Mouse (Mus musculus) right cerebral cortex, postnatal 10 days (tissue): ENCODE measurements around the gene Gm9747.

Experiments
- DNase-seq, 2 experiments: peaks; one replicate each; pipeline ENCODE4 v3.0.0; 2021; ENCODE audit warnings: low spot score in 2 of 2

Gene Gm9747

GRCm38 (mm10) chr1:82232812-82233211, at the start of gene Gm9747:
TSS of gene Gm9747 (plus strand) at chr1:82233112.
- DNase-seq, result no peak

DNA sequence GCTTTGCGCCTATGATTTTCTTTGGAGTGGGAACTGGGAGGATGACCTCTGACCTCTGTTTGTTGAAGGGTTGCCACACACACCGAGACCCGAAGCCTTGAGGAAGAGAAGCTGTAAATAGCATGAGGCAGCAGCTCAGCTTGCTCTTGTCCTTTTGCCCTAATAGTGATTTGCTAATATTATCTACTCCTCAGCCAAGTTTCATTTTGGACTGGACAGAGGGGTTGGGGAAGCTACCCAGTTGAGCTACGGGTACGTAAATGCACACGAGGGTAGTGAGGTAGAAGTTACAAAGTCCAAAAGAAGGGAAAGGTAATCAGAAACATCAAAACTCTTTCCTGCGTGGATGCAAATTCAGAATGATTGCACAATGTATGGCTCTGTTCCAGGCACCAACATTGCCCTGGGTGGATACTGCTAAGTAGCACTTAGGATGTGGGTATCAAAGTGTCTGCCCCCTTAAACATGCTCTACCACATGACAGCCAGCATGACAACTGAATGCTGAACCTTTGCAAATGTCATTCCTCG, 48.9 kb upstream of the Gm9747 start:
- DNase-seq, result no peak

DNA sequence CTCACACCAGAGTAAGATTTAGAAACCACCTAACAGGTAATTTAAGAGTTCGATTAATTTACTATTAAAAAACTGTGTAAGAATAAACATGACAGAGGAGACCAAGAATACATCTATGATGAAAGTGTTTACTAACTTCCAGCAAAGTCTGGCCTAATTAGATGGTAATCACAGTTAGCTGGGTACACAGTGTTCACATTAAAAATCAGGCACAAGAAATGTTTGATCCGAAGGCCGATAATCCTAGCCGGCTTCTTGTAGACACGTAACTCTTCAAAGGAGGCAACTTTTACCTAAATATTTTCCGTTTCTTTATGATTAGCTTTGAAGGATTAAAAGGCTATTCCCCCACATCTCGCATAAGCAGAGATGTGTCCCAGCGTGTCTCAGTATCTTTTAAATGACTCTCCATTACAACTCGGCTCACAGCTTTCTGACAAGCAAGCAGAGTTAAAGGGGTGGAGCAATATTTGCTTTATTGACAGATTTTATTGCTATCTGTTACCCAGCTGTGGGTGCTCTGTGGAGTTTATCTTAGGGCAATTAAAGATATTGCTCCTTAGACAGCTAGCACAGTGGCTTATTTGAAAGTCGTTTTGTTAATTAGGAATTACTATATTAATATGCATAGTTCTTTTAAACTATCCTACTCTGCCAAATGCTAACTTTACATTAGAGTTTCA, 44.2 kb upstream of the Gm9747 start:
- no peak for DNase-seq

DNA sequence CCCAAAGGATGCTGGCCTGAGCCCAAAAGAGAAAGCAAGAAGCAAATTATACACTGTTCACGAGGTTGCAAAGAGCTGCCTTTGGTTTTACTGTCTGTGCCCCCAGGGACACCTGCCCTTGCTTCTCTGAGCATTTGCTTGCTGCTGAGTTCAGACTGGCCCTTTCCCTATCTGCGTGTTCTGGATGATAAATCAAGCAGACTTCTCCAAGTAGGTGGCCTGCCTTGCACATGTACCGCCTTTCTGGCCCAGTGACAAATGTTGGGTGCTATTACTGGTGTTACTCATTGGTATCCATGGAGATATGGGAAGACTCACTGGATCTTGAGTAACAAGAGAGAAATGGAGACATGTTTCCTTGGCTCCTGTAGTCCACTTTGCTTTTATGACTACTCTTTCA, 43.4 kb upstream of the Gm9747 start:
- DNase-seq, result peak; percentile 78 to 87

DNA sequence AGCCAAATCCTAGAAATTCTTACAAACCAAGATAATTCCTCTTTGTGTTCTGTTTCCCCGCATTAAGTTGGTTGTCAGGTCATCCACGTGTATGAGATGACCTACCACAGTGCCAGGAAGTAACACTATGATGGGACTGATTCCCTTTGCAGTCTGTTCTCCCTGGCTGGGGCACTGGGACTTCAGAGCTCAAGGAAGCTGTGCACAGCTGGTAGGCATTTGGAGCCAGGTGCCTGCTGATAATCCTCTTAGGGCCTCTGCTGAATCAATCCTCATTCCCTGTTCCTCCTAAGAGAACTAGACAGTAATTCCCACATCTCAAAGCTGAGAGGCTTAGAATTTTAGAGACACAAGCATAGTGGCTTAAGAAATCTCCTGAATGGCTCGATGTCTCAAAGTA, 41.3 kb upstream of the Gm9747 start:
- DNase-seq, result no peak

DNA sequence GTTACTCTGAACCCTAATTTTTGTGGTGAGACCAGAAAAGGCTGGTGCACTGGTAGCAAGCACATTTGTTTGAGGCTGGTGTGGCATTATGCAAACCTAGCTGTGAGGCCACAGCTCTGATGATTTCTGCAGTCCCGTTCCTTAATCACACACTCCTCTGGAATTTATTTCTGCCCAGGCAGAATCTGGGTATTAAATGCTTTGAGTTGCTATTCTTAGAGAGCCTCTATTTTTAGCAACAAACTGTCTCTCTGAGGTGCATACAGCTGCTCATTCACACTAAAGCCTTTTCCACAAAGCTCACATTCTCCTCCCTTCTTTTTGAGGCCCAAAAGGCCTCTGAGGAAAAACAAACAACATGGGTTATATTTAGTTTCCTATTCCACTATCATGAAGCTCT, 33.0 kb upstream of the Gm9747 start:
- no peak for DNase-seq

GRCm38 (mm10) chr1:82200636-82201035, 32.3 kb upstream of the Gm9747 start:
- no peak for DNase-seq

- DNase-seq, result no peak
Measured at GRCm38 (mm10) chr1:82207511-82207910, 25.4 kb upstream of the Gm9747 start.

DNA sequence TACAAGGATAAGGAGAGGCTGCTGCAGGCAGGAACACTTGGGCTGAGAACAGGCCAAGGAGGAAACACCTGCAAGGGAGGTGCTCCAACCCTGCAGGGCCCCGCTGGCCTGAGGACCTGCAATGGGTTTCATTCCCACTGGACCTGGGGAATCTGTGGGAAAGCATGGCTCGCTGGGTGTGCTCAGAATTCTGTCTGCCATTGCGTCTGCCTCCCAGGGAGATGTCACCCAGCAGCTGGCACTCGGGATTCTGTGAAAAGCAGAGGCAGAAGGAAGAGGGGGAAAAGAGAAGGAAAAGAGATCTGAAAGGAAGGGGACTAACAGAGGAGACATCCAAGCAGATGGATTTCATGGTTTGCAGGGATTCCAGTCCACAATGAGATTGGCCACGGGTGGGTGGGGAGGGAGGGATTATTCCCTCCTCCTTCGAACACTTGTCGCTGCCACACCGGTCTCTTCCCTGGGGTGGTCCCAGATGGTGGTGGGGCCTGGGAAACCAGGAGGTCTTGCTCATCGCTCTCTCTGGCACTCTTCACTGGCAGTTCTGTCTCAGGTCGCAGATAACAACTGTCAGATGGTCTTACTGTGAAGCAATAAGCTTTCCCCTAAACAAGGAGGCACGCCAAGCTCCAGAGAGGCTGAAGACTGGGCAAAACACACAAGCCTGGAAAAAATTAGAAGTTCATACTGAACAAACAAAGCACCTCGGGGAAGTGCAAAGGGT, 12.1 kb upstream of the Gm9747 start:
- no peak for DNase-seq

- DNase-seq, result no peak
Measured at GRCm38 (mm10) chr1:82221462-82221861, 11.4 kb upstream of the Gm9747 start.

GRCm38 (mm10) chr1:82223042-82223795, 9.7 kb upstream of the Gm9747 start:
- no peak for DNase-seq

DNA sequence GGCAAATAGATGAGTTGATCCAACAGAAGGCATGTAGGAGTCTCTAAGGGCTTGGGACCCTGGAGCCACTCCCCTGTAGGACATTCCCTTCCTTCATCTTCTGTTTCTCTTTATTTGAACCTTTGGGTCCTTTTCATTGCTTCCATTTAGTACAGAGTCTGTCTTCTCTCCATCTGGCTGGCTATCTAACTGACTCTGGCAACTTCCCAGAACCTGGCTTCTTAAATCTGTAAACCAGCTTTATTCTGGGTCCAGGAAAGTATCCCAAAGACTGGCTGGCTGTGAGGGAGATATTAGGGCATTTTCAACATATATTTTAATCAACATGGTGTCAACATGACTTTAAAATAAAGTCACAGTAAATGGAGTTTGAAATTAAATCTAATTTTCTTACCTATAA, 4.1 kb upstream of the Gm9747 start:
- no peak for DNase-seq

DNA sequence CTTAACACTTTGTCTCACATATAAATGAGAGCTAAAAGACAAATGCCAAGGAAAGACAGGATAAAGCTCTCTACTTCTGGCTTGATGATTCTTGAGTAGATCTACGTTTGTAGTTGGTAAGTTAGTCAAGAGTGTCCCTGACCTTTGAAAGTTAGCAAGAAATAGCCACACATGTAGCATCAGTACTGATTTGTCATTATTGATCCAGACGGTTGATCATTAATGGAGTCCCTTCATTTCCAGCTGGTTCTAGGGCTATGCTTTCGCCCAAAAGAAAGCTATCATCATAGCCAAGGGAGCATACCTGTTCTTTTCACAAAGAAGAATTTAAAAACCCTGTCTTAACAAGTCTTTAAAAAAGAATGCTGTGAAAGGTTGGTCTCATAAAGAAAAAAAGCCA, 1.7 kb downstream of the Gm9747 start:
- DNase-seq, result no peak

- DNase-seq, result no peak
Measured at GRCm38 (mm10) chr1:82235455-82236104, 2.7 kb downstream of the Gm9747 start.

DNA sequence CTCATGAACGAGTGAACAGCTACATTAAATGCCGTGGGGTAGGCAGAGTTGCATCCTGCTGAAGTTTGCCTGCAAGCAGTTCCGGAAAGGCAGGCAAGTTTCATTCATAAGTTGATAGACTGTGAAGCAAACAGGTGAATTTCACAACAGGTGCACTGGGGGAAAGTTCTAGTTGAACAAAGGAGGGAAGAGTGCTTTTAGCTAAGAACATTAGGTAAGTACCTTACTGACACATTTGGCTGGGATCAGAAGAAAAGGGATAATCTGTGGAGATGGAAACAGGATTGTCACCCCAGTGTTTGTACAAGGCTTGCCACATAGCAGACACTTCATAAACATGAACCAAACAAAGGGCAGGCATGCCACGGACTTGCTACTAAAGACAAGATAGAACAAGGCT, 5.3 kb downstream of the Gm9747 start:
- no peak for DNase-seq

DNA sequence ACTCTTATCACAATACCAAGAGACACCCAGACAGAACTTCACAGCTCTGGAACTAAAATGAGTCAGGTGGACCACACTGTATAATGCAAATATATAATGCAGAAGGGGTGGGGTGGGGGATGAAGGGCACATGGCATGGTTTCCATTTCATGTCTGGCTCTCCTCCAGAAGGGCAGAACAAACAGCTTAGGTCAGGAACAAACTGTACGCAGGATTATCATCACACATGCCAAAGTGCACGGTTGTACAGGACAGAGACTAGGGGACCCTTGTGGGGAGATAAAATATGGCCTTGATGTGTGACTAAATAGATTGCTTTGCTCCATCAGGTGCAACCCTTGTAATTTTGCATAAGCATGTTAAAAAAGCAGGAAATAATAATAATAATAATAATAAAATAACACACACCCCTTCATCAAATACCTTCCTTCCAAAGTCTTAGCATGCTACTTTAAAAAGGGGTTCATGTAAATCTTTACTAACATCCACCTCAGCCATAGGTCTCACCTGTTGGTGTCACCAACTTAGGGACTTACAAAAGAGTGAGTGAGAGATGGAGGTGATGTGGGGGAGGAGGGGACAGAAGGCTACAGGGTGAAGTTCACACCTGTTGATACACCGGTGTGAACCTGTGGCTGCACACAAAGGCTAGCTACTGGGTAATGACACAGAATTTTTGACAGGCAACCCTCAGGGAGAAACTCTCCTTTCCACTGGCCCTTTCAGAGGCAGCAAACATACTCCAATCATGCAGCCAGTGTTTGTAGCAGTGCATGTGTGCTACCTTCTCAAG, 6.7 kb downstream of the Gm9747 start:
- no peak for DNase-seq

DNA sequence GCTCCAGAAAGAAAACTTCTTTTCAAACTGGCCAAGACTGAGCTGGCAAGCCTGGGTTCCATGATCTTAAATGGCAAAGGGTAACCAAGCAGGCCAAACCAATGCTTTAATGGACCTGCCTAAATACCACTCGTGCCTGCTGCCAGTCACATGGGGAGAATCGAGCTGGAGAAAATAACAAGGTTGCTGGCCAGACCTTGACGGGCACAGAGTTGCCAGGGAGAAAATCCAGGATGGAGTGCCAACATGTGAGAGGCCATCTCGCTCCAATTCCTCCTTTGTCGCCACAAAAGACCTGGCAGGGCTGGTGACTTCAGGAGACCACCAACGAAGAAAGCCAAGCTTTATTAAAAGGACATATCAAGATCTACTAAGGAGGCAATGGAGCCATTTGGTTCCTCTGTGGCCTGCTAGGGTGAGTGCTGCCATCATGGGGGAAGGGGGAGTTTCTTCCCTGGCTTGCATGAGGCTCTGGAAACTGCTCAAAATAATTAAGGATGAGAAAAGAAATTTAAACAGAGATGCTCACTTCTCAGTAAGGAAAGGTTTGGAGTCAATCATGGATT, 10.4 kb downstream of the Gm9747 start:
- DNase-seq, result peak; percentile 38 to 45

DNA sequence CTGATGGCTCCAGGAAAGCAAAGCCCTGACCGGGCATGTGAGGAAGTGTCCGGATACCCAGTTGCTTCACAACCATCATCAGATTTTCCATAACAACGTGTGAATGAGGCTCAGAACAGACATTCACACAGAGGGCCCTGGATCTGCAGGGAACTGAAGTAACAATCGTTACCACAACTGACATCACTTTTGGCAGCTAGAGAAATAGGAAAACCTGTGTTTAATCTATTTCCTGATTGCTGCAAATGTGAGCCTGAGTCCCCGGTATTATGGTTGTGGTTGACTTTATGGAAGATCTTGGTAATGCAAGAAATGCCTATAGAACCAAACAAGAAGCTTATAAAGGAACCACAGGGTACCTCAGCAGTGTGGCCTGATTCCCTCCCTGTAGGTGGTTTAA, 12.1 kb downstream of the Gm9747 start:
- DNase-seq, result no peak

DNA sequence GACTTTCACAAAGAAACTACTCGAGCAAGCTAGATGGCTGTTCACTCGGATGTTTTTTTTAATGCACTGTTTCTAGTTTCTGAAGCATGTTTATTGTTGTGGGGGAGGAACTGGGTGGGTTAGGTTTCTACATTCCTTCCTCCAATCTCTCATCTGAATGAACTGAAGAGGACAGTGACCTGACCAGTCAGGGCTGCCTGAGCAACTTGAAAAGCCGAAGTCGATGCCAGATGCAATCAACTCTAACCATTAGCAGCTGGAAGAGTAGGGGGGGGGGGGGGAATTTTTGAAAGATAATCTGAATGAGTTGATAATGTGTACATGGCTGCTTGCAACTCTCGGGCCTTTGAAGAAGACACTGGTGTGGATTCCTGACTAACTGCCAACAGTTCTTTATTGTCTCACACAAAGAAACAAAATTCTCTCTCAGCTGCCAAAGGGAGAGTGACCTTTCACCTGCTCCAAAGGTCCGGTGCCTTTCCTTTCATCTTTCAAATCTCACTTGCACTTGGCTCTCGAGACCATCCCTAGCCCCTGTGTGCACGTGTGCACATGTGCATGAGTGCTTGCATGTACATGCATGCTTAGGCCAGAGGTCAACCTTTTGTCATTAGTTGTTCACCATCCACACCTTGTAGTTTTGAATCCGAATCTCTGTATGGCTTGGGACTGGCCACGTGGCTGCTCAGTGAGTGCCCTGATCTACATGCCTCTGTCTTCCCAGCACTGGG, 14.5 kb downstream of the Gm9747 start:
- no peak for DNase-seq

DNA sequence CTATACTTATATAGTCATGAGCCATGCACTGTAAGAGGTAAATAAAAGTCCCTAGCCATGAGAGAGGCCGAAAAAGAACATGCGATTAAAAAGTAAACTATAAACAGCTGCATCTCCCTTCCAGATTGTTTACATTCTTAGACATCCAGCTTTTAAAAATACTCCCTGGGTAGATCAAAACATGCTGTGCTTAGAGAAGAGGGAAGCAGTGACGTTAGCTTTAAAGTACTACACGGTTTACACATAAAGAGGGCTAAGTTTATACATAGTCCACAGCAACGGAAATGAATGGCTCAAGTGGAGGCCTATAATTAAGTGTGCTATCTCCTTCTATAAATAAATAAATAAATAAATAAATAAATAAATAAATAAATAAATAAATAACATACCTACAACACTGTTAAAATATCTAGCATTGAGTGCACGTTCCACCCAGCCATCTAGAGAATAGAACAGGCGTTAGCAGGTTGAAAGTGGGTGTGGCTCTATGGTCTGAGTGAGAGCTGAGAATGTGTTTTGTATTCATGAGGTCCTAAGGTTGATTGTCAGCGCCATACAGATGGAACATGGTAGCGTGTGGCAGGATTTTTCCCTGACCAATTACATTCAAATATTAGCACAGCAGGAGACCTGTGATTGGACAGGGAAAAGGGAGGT, 21.0 kb downstream of the Gm9747 start:
- DNase-seq, result no peak
